Mouse (Mus musculus) forebrain, embryonic 12.5 days (tissue): ENCODE data around the gene Hoxc8. TPM values are rescaled to one million over a fixed set of nuclear protein-coding genes. Genes with fewer than 3 reads are reported as not detected.

Source experiments
- ATAC-seq: fragments of 200-750 bp; cut with Nextera tagmentation; 2 replicates; pipeline ENCODE4 v1.8.0; 2017; ENCODE audit warnings: moderate TSS enrichment; ENCODE audit not compliant: low FRiP score
- H3K27ac ChIP-seq: fragments of 300-500 bp; sonication (generic); 2 replicates; pipeline ENCODE4 v1.5.1; 2016; ENCODE audit warnings: mild to moderate bottlenecking
- H3K27me3 ChIP-seq: fragments of 300-500 bp; sonication (generic); 2 replicates; pipeline ENCODE4 v1.6.1; 2016; ENCODE audit warnings: mild to moderate bottlenecking
- H3K36me3 ChIP-seq: fragments of 300-500 bp; sonication (generic); replicated peaks from 2 replicates; pipeline ENCODE4 v1.6.1; 2016; ENCODE audit warnings: mild to moderate bottlenecking
- H3K4me1 ChIP-seq: fragments of 300-500 bp; sonication (generic); 2 replicates; pipeline ENCODE4 v1.6.1; 2016
- H3K4me2 ChIP-seq: fragments of 300-500 bp; sonication (generic); 2 replicates; pipeline ENCODE4 v1.6.1; 2016; ENCODE audit warnings: mild to moderate bottlenecking, moderate library complexity
- H3K4me3 ChIP-seq: fragments of 300-500 bp; sonication (generic); replicated peaks from 2 replicates; pipeline ENCODE4 v1.5.1; 2016; ENCODE audit warnings: mild to moderate bottlenecking
- H3K9ac ChIP-seq: fragments of 300-500 bp; sonication (generic); 2 replicates; pipeline ENCODE4 v1.6.1; 2016; ENCODE audit warnings: mild to moderate bottlenecking
- H3K9me3 ChIP-seq: fragments of 300-500 bp; sonication (generic); 2 replicates; pipeline ENCODE4 v1.6.1; 2016
- WGBS: fragments of 180-500 bp; shearing (Covaris S2); methylation state at CpG from one replicate; pipeline ENCODE4 v1.1.7; 2016; 5-methylcytosine and 5-hydroxymethylcytosine counted together
- polyA plus RNA-seq: library from polyadenylated mRNA; unstranded; fragments of >200 nt; fragmentation: Nextera tagmentation; extraction: Ambion mirVana; gene quantifications from 2 replicates; pipeline ENCODE4 v1.2.1, GENCODE M21; 2016

Gene Hoxc8
- polyA plus RNA-seq, 1 experiment from 2014 or later: not detected

GRCm38 (mm10) chr15:102967312-102967510 is 23.2 kb upstream of the Hoxc8 start, which contains the start of gene Hoxc5:
Hoxc5 (plus strand) TSS chr15:102967443.
- peaks cover 100% of the 10 kb centered on the region for H3K27me3 ChIP-seq
- H3K4me3 ChIP-seq: 0 out of 2 replicates have a peak within 1 kb of the TSS, but pooled peaks have one; percentile 1
- H3K9ac ChIP-seq: no peak within 1 kb of the TSS
- H3K4me1 ChIP-seq: peaks cover 4% of the 10 kb centered on the region; the same call in 1 of the 2 replicates
- WGBS: 4% methylated on average over 12 of the region's 12 CpGs
- H3K36me3 ChIP-seq: no peaks in the 10 kb centered on the region
- H3K4me2 ChIP-seq: peak within 1 kb of the TSS; percentile 31
- H3K9me3 ChIP-seq: no peaks in the 10 kb centered on the region
- ATAC-seq: no peak
- no peak within 1 kb of the TSS for H3K27ac ChIP-seq

- peaks cover 100% of the 10 kb centered on the region for H3K27me3 ChIP-seq
- H3K4me1 ChIP-seq: peaks cover 4% of the 10 kb centered on the region; the same call in 1 of the 2 replicates
- no peaks in the 10 kb centered on the region for H3K9me3 ChIP-seq
- no peak overlapping the region for H3K4me3 ChIP-seq
- H3K4me2 ChIP-seq: no peak overlapping the region
- 1% methylated on average over 34 of the region's 34 CpGs for WGBS
- no peak overlapping the region for H3K27ac ChIP-seq
- no peaks in the 10 kb centered on the region for H3K36me3 ChIP-seq
- no peak for ATAC-seq
- H3K9ac ChIP-seq: no peak overlapping the region
Observed at GRCm38 (mm10) chr15:102967511-102968397, 22.7 kb upstream of the Hoxc8 start.

GRCm38 (mm10) chr15:102969296-102969695 is 21.1 kb upstream of the Hoxc8 start:
- Histone ChIP-seq H3K9ac (no peak overlapping the region), H3K4me2 (no peak overlapping the region), H3K4me3 (no peak overlapping the region), H3K27me3 (peaks cover 100% of the 10 kb centered on the region), H3K36me3 (no peaks in the 10 kb centered on the region), H3K4me1 (peaks cover 4% of the 10 kb centered on the region; the same call in 1 of the 2 replicates), H3K27ac (no peak overlapping the region), H3K9me3 (no peaks in the 10 kb centered on the region)
- no peak for ATAC-seq
- WGBS: 40% methylated on average over 1 of the region's 1 CpGs

GRCm38 (mm10) chr15:102970740-102971139 is 19.7 kb upstream of the Hoxc8 start:
- H3K36me3 ChIP-seq: no peaks in the 10 kb centered on the region
- peaks cover 100% of the 10 kb centered on the region for H3K27me3 ChIP-seq
- H3K4me1 ChIP-seq: peaks cover 4% of the 10 kb centered on the region; the same call in 1 of the 2 replicates
- WGBS: 1% methylated on average over 12 of the region's 12 CpGs
- ATAC-seq: no peak
- no peak overlapping the region for H3K9ac ChIP-seq
- no peak overlapping the region for H3K27ac ChIP-seq
- no peak overlapping the region for H3K4me2 ChIP-seq
- H3K9me3 ChIP-seq: no peaks in the 10 kb centered on the region
- no peak overlapping the region for H3K4me3 ChIP-seq

- Histone ChIP-seq H3K4me1 (no peaks in the 10 kb centered on the region), H3K27ac (no peak overlapping the region), H3K9me3 (no peaks in the 10 kb centered on the region), H3K36me3 (no peaks in the 10 kb centered on the region), H3K4me2 (no peak overlapping the region), H3K27me3 (peaks cover 100% of the 10 kb centered on the region), H3K4me3 (no peak overlapping the region), H3K9ac (no peak overlapping the region)
- 1% methylated on average over 21 of the region's 21 CpGs for WGBS
- ATAC-seq: no peak
Observed at GRCm38 (mm10) chr15:102972254-102972653, 18.2 kb upstream of the Hoxc8 start.

- H3K9me3 ChIP-seq: no peaks in the 10 kb centered on the region
- H3K36me3 ChIP-seq: no peaks in the 10 kb centered on the region
- H3K4me2 ChIP-seq: no peak overlapping the region
- no peaks in the 10 kb centered on the region for H3K4me1 ChIP-seq
- no peak overlapping the region for H3K4me3 ChIP-seq
- H3K9ac ChIP-seq: no peak overlapping the region
- H3K27me3 ChIP-seq: peaks cover 100% of the 10 kb centered on the region
- 1% methylated on average over 6 of the region's 6 CpGs for WGBS
- H3K27ac ChIP-seq: no peak overlapping the region
- no peak for ATAC-seq
Observed at GRCm38 (mm10) chr15:102972753-102973152, 17.7 kb upstream of the Hoxc8 start.

GRCm38 (mm10) chr15:102975034-102975433 is 15.4 kb upstream of the Hoxc8 start:
- Histone ChIP-seq H3K27me3 (peaks cover 100% of the 10 kb centered on the region), H3K4me2 (no peak overlapping the region), H3K9me3 (no peaks in the 10 kb centered on the region), H3K36me3 (no peaks in the 10 kb centered on the region), H3K4me3 (no peak overlapping the region), H3K9ac (no peak overlapping the region), H3K4me1 (no peaks in the 10 kb centered on the region), H3K27ac (no peak overlapping the region)
- WGBS: 4% methylated on average over 7 of the region's 7 CpGs
- no peak for ATAC-seq

- Histone ChIP-seq H3K4me1 (no peaks in the 10 kb centered on the region), H3K4me3 (no peak overlapping the region), H3K4me2 (no peak overlapping the region), H3K27me3 (peaks cover 100% of the 10 kb centered on the region), H3K36me3 (no peaks in the 10 kb centered on the region), H3K9ac (no peak overlapping the region), H3K9me3 (no peaks in the 10 kb centered on the region), H3K27ac (no peak overlapping the region)
- under 1% methylated on average over 21 of the region's 21 CpGs for WGBS
- no peak for ATAC-seq
Observed at GRCm38 (mm10) chr15:102975688-102976111, 14.7 kb upstream of the Hoxc8 start.

GRCm38 (mm10) chr15:102976171-102976570 is 14.2 kb upstream of the Hoxc8 start, which contains the start of gene Hoxc9:
Hoxc9 (plus strand) TSS chr15:102976439.
- ATAC-seq: no peak
- 1% methylated on average over 13 of the region's 20 CpGs for WGBS
- H3K9ac ChIP-seq: no peak within 1 kb of the TSS

GRCm38 (mm10) chr15:102976631-102977422 is 13.6 kb upstream of the Hoxc8 start:
- Histone ChIP-seq H3K9ac (no peak overlapping the region), H3K27ac (no peak overlapping the region), H3K27me3 (peaks cover 100% of the 10 kb centered on the region), H3K4me2 (no peak overlapping the region), H3K4me3 (no peak overlapping the region), H3K9me3 (no peaks in the 10 kb centered on the region), H3K4me1 (peaks cover 5% of the 10 kb centered on the region), H3K36me3 (no peaks in the 10 kb centered on the region)
- under 1% methylated on average over 37 of the region's 37 CpGs for WGBS
- ATAC-seq: no peak

More at GRCm38 (mm10) chr15:102976171-102976570, 14.2 kb upstream of the Hoxc8 start, which contains the start of gene Hoxc9:
- Histone ChIP-seq H3K27ac (no peak within 1 kb of the TSS), H3K4me2 (no peak within 1 kb of the TSS), H3K9me3 (no peaks in the 10 kb centered on the region), H3K36me3 (no peaks in the 10 kb centered on the region), H3K27me3 (peaks cover 100% of the 10 kb centered on the region), H3K4me1 (no peaks in the 10 kb centered on the region), H3K4me3 (no peak within 1 kb of the TSS)

GRCm38 (mm10) chr15:102977423-102977974 is 12.9 kb upstream of the Hoxc8 start:
- no peak overlapping the region for H3K27ac ChIP-seq
- no peaks in the 10 kb centered on the region for H3K9me3 ChIP-seq
- peaks cover 8% of the 10 kb centered on the region for H3K4me1 ChIP-seq
- no peak overlapping the region for H3K4me3 ChIP-seq
- no peak overlapping the region for H3K4me2 ChIP-seq
- ATAC-seq: no peak
- no peak overlapping the region for H3K9ac ChIP-seq
- peaks cover 100% of the 10 kb centered on the region for H3K27me3 ChIP-seq
- WGBS: 1% methylated on average over 16 of the region's 16 CpGs
- H3K36me3 ChIP-seq: no peaks in the 10 kb centered on the region
